Mouse (Mus musculus) heart, postnatal 36 days (tissue): ENCODE results near the gene Dcakd. TPM values are rescaled to one million over a fixed set of nuclear protein-coding genes. Genes with fewer than 3 reads are reported as not detected.

Experiments used
- DNase-seq, 2 experiments: peaks; one replicate each; pipeline ENCODE4 v3.0.0; 2021 to 2022
- intact Hi-C: fragments of 180-260 bp; cut with DNase I; formaldehyde crosslinking; loops from one replicate; pipeline ENCODE4 v1.15.1; 2025
- total RNA-seq, 2 experiments: library from RNA; stranded (reverse); gene quantifications; 2 replicates each; pipeline ENCODE4 v1.2.3; 2021

Dcakd gene
- total RNA-seq, 2 experiments from 2014 or later: 70.4 to 81.3 TPM

GRCm38 (mm10) chr11:103050153-103050552, 22.0 kb upstream of the Dcakd start:
- DNase-seq: peak in 1 of 2 experiments; percentile 40
- intact Hi-C loops: no loop called here

- intact Hi-C loops: no loop called here
- no peak for DNase-seq
These were observed 21.5 kb upstream of the Dcakd start for GRCm38 (mm10) chr11:103049611-103050010.

- no peak for DNase-seq
- intact Hi-C loops: no loop called here
These were observed 18.2 kb upstream of the Dcakd start for GRCm38 (mm10) chr11:103046286-103046685.

GRCm38 (mm10) chr11:103043982-103044381, 15.8 kb upstream of the Dcakd start:
- no peak for DNase-seq
- intact Hi-C loops: no loop called here

GRCm38 (mm10) chr11:103042828-103043227, 14.7 kb upstream of the Dcakd start:
- no peak for DNase-seq
- intact Hi-C loops: no loop called here

- intact Hi-C loops: no loop called here
- no peak for DNase-seq
These were observed 9.9 kb upstream of the Dcakd start for GRCm38 (mm10) chr11:103038037-103038436.

GRCm38 (mm10) chr11:103036881-103037465, 8.8 kb upstream of the Dcakd start:
- no peak for DNase-seq
- intact Hi-C loops: no loop called here

- no peak for DNase-seq
- intact Hi-C loops: no loop called here
These were observed 6.9 kb upstream of the Dcakd start for GRCm38 (mm10) chr11:103035007-103035406.

- intact Hi-C loops: no loop called here
- DNase-seq: no peak
These were observed 4.9 kb upstream of the Dcakd start for GRCm38 (mm10) chr11:103033030-103033429.

- DNase-seq: no peak
- intact Hi-C loops: loop anchor here (1.0 kb wide), 1 partner anchor 10 kb away; no protein-coding TSS in a partner anchor
These were observed 460 bp downstream of the Dcakd start for GRCm38 (mm10) chr11:103027570-103028175.

GRCm38 (mm10) chr11:103026901-103027300, 1.2 kb downstream of the Dcakd start:
- no peak for DNase-seq
- intact Hi-C loops: loop anchor here (1.0 kb wide), 1 partner anchor 10 kb away; no protein-coding TSS in a partner anchor

- no peak for DNase-seq
- intact Hi-C loops: no loop called here
These were observed 4.2 kb downstream of the Dcakd start for GRCm38 (mm10) chr11:103023974-103024373.

GRCm38 (mm10) chr11:103020713-103021335, 7.3 kb downstream of the Dcakd start:
- intact Hi-C loops: no loop called here
- no peak for DNase-seq

- DNase-seq: no peak
- intact Hi-C loops: no loop called here
These were observed 8.8 kb downstream of the Dcakd start for GRCm38 (mm10) chr11:103019325-103019724.

GRCm38 (mm10) chr11:103018860-103019259, 9.3 kb downstream of the Dcakd start:
- no peak for DNase-seq
- intact Hi-C loops: no loop called here

- DNase-seq: no peak
These were observed 10.5 kb downstream of the Dcakd start for GRCm38 (mm10) chr11:103017661-103018060.

GRCm38 (mm10) chr11:103016930-103017329, 11.2 kb downstream of the Dcakd start:
- peak; percentile 99 to 100 for DNase-seq
- intact Hi-C loops: loop anchor here (1.0 kb wide), 1 partner anchor 10 kb away; no protein-coding TSS in a partner anchor

More at GRCm38 (mm10) chr11:103017661-103018060, 10.5 kb downstream of the Dcakd start:
- intact Hi-C loops: loop anchor here (1.0 kb wide), 1 partner anchor 10 kb away; no protein-coding TSS in a partner anchor

- no peak for DNase-seq
- intact Hi-C loops: no loop called here
These were observed 12.0 kb downstream of the Dcakd start for GRCm38 (mm10) chr11:103015881-103016825.

- no peak for DNase-seq
- intact Hi-C loops: no loop called here
These were observed 17.0 kb downstream of the Dcakd start for GRCm38 (mm10) chr11:103011206-103011497.

GRCm38 (mm10) chr11:103010454-103011205, 17.5 kb downstream of the Dcakd start:
- DNase-seq: no peak
- intact Hi-C loops: no loop called here
